Mouse (Mus musculus) C2C12 (cell line): ENCODE data around the gene B4galt5. TPM values are rescaled to one million over a fixed set of nuclear protein-coding genes. Genes with fewer than 3 reads are reported as not detected.

Source experiments
- H3K27me3 ChIP-seq: one replicate; pipeline ENCODE4 v1.6.1; 2011; ENCODE audit not compliant: control insufficient read depth, insufficient read depth, insufficient read length
- H3K36me3 ChIP-seq: one replicate; pipeline ENCODE4 v1.6.1; 2011; ENCODE audit not compliant: control insufficient read depth, insufficient read depth
- H3K4me3 ChIP-seq: one replicate; pipeline ENCODE4 v1.5.1; 2011; ENCODE audit warnings: mild to moderate bottlenecking, control low read depth; ENCODE audit not compliant: poor library complexity, insufficient read depth, severe bottlenecking
- H3K79me2 ChIP-seq: one replicate; pipeline ENCODE4 v1.6.1; 2011; ENCODE audit not compliant: control insufficient read depth, insufficient read depth
- H3K79me3 ChIP-seq: one replicate; pipeline ENCODE4 v1.6.1; 2011; ENCODE audit warnings: low read depth, control low read depth
- H3ac ChIP-seq: one replicate; pipeline ENCODE3; 2011; ENCODE audit warnings: low read depth; ENCODE audit not compliant: control insufficient read depth, insufficient read length
- CEBPB ChIP-seq: IDR thresholded peaks from one replicate; pipeline ENCODE4 v1.6.1; 2011; ENCODE audit warnings: low read depth, mild to moderate bottlenecking, control low read depth, moderate library complexity
- CTCF ChIP-seq: IDR thresholded peaks from one replicate; pipeline ENCODE4 v1.5.1; 2011; ENCODE audit not compliant: control insufficient read depth, insufficient read depth, insufficient read length
- FOSL1 ChIP-seq: IDR thresholded peaks from one replicate; pipeline ENCODE4 v1.8.0; 2011; ENCODE audit warnings: mild to moderate bottlenecking, low read length; ENCODE audit not compliant: poor library complexity, insufficient read depth, severe bottlenecking
- MAX ChIP-seq: IDR thresholded peaks from one replicate; pipeline ENCODE4 v1.6.1; 2011; ENCODE audit warnings: mild to moderate bottlenecking, control low read depth
- MYOD1 ChIP-seq: IDR thresholded peaks from one replicate; pipeline ENCODE4 v1.6.1; 2011; ENCODE audit warnings: low read depth; ENCODE audit not compliant: control insufficient read depth, insufficient read length
- MYOG ChIP-seq: IDR thresholded peaks from one replicate; pipeline ENCODE4 v1.6.1; 2011; ENCODE audit not compliant: control insufficient read depth, insufficient read length; ENCODE audit errors: extremely low read depth
- USF1 ChIP-seq: IDR thresholded peaks from one replicate; pipeline ENCODE4 v1.6.1; 2011; ENCODE audit warnings: low read depth, mild to moderate bottlenecking, control low read depth, moderate library complexity
- polyA plus RNA-seq: library from polyadenylated mRNA; unstranded; fragments of >200 nt; fragmentation: generic; extraction: Trizol; gene quantifications from one replicate; pipeline ENCODE4 v1.2.1, GENCODE M21; 2012; ENCODE audit warnings: missing spikeins

B4galt5 gene
- polyA plus RNA-seq, 1 experiment = 56.6 TPM

DNA sequence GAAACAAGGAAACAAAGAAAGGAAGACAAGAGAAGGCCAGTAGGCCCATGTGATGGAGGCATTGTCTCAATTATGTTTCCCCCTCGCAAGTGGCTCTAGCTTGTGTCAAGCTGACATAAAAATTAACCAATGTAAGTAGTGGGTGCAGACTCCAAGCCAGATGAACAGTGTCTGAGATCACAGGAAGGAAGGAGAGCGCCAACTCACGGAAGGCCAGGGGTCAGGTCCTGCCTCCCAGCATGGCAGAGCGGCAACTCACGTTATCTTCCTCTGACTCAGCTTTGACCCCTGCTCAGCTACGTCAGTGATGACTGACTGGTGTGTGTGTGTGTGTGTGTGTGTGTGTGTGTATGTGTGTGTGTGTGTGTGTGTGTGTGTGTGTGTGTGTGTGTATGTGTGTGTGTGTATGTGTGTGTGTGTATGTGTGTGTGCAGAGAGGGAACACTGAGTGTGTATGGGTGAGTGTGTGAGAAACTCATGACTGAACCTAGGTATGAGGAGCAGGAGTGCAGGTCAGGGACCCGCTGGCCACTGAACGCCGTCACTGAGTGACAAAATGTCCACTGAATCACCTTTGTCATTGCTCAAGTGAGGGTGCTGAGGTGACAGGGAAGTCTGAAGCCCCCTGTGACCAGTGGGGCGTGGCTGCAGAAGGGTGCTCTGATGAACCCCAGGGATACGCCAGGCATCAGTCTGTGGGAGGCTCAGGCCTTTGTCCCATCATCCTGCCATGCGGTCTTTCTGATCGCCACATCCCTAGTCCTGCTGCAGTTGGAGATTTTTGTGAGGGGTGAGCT, 55.5 kb downstream of the B4galt5 start:
- H3K79me2 ChIP-seq = no peaks in the 10 kb centered on the region

GRCm38 (mm10) chr2:167292854-167293253, 56.1 kb downstream of the B4galt5 start:
- Histone ChIP-seq H3ac (no peak overlapping the region), H3K36me3 (no peaks in the 10 kb centered on the region), H3K79me2 (no peaks in the 10 kb centered on the region), H3K27me3 (no peaks in the 10 kb centered on the region), H3K79me3 (no peaks in the 10 kb centered on the region), H3K4me3 (no peak overlapping the region)
- TF ChIP-seq USF1 (no peak), MAX (no peak)

More for the DNA sequence above, 55.5 kb downstream of the B4galt5 start:
- Histone ChIP-seq H3K4me3 (no peak overlapping the region), H3K27me3 (no peaks in the 10 kb centered on the region), H3K36me3 (no peaks in the 10 kb centered on the region), H3ac (no peak overlapping the region), H3K79me3 (no peaks in the 10 kb centered on the region)
- TF ChIP-seq MAX = no peak
- no peak for TF ChIP-seq USF1
- TF ChIP-seq MYOD1 = no peak
- no peak for TF ChIP-seq CTCF
- TF ChIP-seq FOSL1 = no peak
- TF ChIP-seq CEBPB = no peak
- TF ChIP-seq MYOG = no peak

GRCm38 (mm10) chr2:167292151-167292591, 56.8 kb downstream of the B4galt5 start:
- no peak overlapping the region for H3ac ChIP-seq
- no peaks in the 10 kb centered on the region for H3K27me3 ChIP-seq
- H3K36me3 ChIP-seq = no peaks in the 10 kb centered on the region
- no peaks in the 10 kb centered on the region for H3K79me3 ChIP-seq
- no peak overlapping the region for H3K4me3 ChIP-seq
- no peaks in the 10 kb centered on the region for H3K79me2 ChIP-seq
- no peak for TF ChIP-seq CTCF
- no peak for TF ChIP-seq MYOG
- TF ChIP-seq FOSL1 = no peak
- no peak for TF ChIP-seq MYOD1
- no peak for TF ChIP-seq MAX
- no peak for TF ChIP-seq USF1
- TF ChIP-seq CEBPB = no peak

DNA sequence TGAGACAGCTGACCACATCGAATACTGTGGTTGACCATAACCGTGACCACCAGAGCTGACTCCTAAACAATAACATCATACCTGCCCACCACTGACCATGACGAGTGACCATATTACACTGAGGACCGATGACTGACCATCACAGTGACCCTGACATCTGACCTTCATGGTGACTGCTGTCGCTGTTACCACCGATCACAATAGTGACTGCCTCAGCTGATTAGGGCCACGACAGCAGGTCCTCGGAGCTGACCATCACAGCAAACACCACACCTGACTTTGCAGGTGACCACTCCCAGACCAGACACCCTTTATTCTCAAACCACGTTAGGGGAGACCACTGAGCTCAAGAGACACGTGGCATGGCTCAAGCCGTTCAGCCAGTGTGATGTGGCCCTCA, 57.3 kb downstream of the B4galt5 start:
- Histone ChIP-seq H3K27me3 (no peaks in the 10 kb centered on the region), H3ac (no peak overlapping the region)

DNA sequence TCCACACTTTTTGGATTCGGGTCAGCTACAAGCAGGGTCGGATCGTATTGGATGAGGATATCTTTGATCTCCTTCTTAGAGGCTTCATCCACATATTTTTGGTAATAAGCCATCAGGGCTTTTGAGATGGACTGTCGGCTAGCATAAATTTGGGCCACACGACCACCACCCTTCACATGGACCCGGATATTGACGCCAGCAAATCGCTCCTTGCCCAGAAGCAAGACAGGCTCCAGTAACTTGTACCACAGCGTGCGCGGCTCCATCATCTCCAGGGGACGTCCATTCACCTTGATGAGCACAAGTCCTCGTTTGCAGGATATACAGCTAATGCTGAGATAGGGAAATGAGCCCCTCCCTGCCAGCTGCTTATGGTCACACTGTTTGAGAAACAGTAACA, 67.5 kb downstream of the B4galt5 start:
- Histone ChIP-seq H3K79me3 (no peaks in the 10 kb centered on the region), H3K27me3 (no peaks in the 10 kb centered on the region), H3K36me3 (no peaks in the 10 kb centered on the region), H3ac (no peak overlapping the region), H3K4me3 (no peak overlapping the region), H3K79me2 (no peaks in the 10 kb centered on the region)
- TF ChIP-seq CTCF (no peak), MYOD1 (no peak), MAX (no peak), USF1 (no peak), CEBPB (no peak), MYOG (no peak), FOSL1 (no peak)

More for the DNA sequence above, 57.3 kb downstream of the B4galt5 start:
- Histone ChIP-seq H3K79me3 (no peaks in the 10 kb centered on the region), H3K79me2 (no peaks in the 10 kb centered on the region), H3K4me3 (no peak overlapping the region), H3K36me3 (no peaks in the 10 kb centered on the region)
- TF ChIP-seq CTCF = no peak
- TF ChIP-seq MYOD1 = no peak
- TF ChIP-seq FOSL1 = no peak
- TF ChIP-seq MAX = no peak
- TF ChIP-seq USF1 = no peak
- no peak for TF ChIP-seq CEBPB
- TF ChIP-seq MYOG = no peak

- H3K36me3 ChIP-seq = no peaks in the 10 kb centered on the region
- TF ChIP-seq FOSL1 (no peak), MYOG (no peak), MYOD1 (no peak), CTCF (no peak), CEBPB (no peak), MAX (no peak), USF1 (no peak)
- H3K79me3 ChIP-seq = no peaks in the 10 kb centered on the region
- no peaks in the 10 kb centered on the region for H3K79me2 ChIP-seq
- H3K27me3 ChIP-seq = no peaks in the 10 kb centered on the region
- no peak overlapping the region for H3K4me3 ChIP-seq
- no peak overlapping the region for H3ac ChIP-seq
Observed at GRCm38 (mm10) chr2:167280986-167281310, 68.0 kb downstream of the B4galt5 start.
